Mouse (Mus musculus) small intestine, adult 2 months (tissue): ENCODE results near the gene Tmem221. TPM values are rescaled to one million over a fixed set of nuclear protein-coding genes. Genes with fewer than 3 reads are reported as not detected.
A peak's percentile ranks its signal among the peaks of the same experiment; 100 is the strongest.

Source experiments
- H3K27ac ChIP-seq: fragments of 200-500 bp; 2 replicates; pipeline ENCODE4 v1.5.1; 2012; ENCODE audit warnings: low read depth, low read length, control low read depth, inconsistent platforms; ENCODE audit not compliant: insufficient read depth
- H3K27me3 ChIP-seq: fragments of 200-500 bp; 2 replicates; pipeline ENCODE4 v1.6.1; 2012; ENCODE audit warnings: mild to moderate bottlenecking, moderate library complexity, low read length, inconsistent platforms; ENCODE audit not compliant: control insufficient read depth, insufficient read depth
- H3K36me3 ChIP-seq: fragments of 200-500 bp; 2 replicates; pipeline ENCODE4 v1.6.1; 2012; ENCODE audit warnings: mild to moderate bottlenecking, low read length, control low read depth, inconsistent platforms; ENCODE audit not compliant: control insufficient read depth, insufficient read depth
- H3K4me1 ChIP-seq: fragments of 200-500 bp; 2 replicates; pipeline ENCODE4 v1.6.1; 2012; ENCODE audit warnings: low read length, inconsistent platforms, mixed read lengths; ENCODE audit not compliant: control insufficient read depth, insufficient read depth, insufficient read length
- H3K4me3 ChIP-seq: fragments of 200-500 bp; 2 replicates; pipeline ENCODE4 v1.5.1; 2012; ENCODE audit warnings: low read depth, mild to moderate bottlenecking, control low read depth, inconsistent platforms, low read length, moderate library complexity
- CTCF ChIP-seq: fragments of 200-500 bp; IDR thresholded peaks from 2 replicates; pipeline ENCODE4 v1.5.1; 2012; ENCODE audit warnings: low read depth, mild to moderate bottlenecking, control low read depth, inconsistent platforms, low read length, moderate library complexity, mixed read lengths; ENCODE audit not compliant: insufficient replicate concordance, insufficient read length; ENCODE audit errors: extremely low read depth
- POLR2A ChIP-seq: fragments of 200-500 bp; IDR thresholded peaks from 2 replicates; pipeline ENCODE4 v1.6.1; 2012; ENCODE audit warnings: low read depth, mild to moderate bottlenecking, control low read depth, inconsistent platforms, low read length, moderate library complexity
- WGBS: fragments of 180-500 bp; shearing (Covaris S2); methylation state at CpG from one replicate; pipeline ENCODE4 v1.1.7; 2018; 5-methylcytosine and 5-hydroxymethylcytosine counted together
- polyA plus RNA-seq: library from polyadenylated mRNA; depleted of rRNA; stranded (reverse); fragments of >200 nt; gene quantifications from 2 replicates; pipeline ENCODE4 v1.2.3, GENCODE M21; 2012

The Tmem221 gene
- polyA plus RNA-seq, 1 experiment: 0.62 TPM

DNA sequence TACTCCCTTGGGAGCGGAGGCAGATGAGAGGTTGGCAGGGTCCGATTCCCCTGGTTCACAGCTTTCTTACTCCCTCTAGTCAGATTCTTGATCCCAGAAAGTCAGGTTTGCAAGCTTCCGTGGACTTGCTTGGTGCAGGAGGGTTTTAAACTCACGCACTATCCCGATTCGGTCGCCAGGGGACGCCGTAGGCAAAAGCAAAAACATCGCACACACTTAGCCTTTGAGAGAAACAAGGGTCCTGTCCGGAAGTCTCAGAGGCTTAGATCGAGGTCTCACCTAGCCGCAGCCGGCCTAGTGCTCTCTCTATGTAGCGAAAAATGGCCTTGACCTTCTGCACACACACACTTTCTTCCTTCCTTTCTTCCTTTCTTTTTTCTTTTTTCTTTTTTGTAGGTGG is 2.7 kb upstream of the Tmem221 start:
- TF ChIP-seq CTCF (peak; percentile 95), POLR2A (no peak)
- 3% methylated on average over 15 of the region's 15 CpGs for WGBS
- H3K4me1 ChIP-seq: peaks cover 13% of the 10 kb centered on the region
- no peak overlapping the region for H3K4me3 ChIP-seq
- no peaks in the 10 kb centered on the region for H3K36me3 ChIP-seq
- no peak overlapping the region for H3K27ac ChIP-seq
- peaks cover 18% of the 10 kb centered on the region; the same call in 1 of the 2 replicates for H3K27me3 ChIP-seq

DNA sequence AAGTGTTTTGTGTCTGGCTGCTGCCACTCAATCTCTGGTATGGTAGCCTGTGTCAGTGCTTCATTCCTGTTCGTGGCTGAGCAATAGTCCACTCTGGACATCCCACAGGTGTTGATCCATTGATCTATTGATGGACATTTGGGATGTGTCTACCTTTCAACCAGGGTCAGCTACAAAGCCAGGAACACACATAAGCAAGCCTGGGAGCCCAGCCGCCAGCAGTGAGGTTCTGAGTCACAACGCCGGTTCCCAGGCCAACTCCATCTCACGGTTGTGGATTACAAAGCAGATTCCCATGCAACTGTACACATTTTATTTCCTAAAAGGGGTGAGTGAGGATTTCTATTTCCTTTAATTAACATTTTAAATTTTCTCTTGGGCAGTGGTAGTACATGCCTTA is 2.1 kb upstream of the Tmem221 start:
- TF ChIP-seq CTCF: no peak
- Histone ChIP-seq H3K4me3 (no peak overlapping the region), H3K27me3 (peaks cover 18% of the 10 kb centered on the region; the same call in 1 of the 2 replicates), H3K36me3 (no peaks in the 10 kb centered on the region), H3K27ac (no peak overlapping the region), H3K4me1 (peaks cover 13% of the 10 kb centered on the region)
- WGBS: 85% methylated on average over 5 of the region's 5 CpGs

DNA sequence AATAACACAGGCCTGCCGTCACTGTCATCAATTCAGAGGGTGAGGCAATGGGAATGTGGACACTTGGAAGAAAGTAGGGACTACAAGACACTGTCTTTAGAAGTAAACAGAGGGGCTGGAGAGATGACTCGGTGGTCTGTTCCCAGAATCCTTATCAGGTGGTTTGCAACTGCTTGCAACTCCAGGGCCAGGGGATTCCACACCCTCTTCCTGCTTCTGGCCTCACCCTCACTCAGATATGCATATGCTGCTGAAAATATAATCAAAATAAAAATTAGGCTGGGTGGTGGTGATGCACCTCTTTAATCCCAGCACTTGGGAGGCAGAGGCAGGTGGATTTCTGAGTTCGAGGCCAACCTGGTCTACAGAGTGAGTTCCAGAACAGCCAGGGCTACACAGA is 1.4 kb upstream of the Tmem221 start:
- Histone ChIP-seq H3K27ac (no peak overlapping the region), H3K4me3 (no peak overlapping the region), H3K4me1 (peaks cover 13% of the 10 kb centered on the region), H3K36me3 (no peaks in the 10 kb centered on the region), H3K27me3 (peaks cover 18% of the 10 kb centered on the region; the same call in 1 of the 2 replicates)
- WGBS: 67% methylated on average over 3 of the region's 3 CpGs
- no peak for TF ChIP-seq CTCF

DNA sequence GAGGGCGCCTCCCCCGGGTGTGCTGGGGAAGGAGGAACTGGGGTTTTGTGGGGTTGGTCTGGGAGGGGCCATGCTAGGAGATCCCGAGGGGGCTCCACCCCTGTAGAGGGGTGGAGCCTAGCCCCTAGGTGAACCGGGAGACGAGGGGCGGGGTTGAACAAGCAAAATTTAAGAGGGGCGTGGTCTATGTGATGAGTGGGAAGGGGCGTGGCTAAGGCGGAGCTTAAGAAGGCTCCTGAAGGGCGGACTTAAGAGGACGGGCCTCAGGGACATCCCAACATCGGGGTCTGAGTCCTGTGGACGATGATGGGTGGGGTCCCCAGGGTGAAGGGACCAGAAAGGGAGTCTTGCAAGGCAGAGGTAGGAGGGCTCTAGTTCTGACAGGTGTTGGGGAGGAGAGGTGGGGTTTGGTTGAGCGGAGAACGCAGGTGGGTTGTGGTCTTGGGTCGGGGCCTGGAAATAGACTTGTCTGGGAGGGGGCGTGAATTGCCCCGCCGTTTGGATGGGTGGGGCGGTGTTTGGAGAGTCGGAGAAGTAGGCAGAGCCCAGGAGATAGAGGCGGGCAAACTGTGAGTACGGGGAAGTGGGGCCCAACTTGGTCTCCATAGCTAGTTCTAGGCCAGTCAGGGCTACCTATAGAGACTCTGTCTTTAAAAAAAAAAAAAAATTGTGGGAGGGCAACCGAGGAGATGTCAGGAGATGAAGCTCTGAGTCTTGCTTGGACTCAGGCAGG is 453 bp upstream of the Tmem221 start:
- H3K27me3 ChIP-seq: peaks cover 18% of the 10 kb centered on the region; the same call in 1 of the 2 replicates
- TF ChIP-seq POLR2A (no peak; the same call in 1 of the 2 replicates), CTCF (no peak)
- peak overlapping the region; percentile 59 for H3K4me3 ChIP-seq
- H3K27ac ChIP-seq: no peak overlapping the region
- no peaks in the 10 kb centered on the region for H3K36me3 ChIP-seq
- 4% methylated on average over 24 of the region's 24 CpGs for WGBS
- peaks cover 13% of the 10 kb centered on the region for H3K4me1 ChIP-seq

DNA sequence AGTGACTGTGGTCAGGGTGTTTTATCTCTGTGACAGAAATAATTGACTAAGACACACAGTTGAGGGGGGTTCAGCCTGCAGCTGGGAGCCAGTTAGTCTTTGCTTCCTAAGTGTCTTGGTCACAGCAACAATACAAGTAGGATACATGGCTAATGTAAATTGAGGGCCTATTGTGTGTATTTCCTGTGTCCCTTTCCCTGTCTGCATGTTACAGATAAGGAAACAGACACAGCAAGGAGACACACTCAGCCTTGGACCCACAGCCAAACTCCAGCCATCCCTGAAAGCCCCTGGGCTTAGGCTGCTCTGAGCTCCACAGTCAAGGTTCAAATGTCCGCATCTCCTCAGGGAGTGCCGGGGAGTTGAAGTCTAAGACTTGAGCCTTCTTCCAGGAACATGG is 4.0 kb downstream of the Tmem221 start:
- H3K27me3 ChIP-seq: peaks cover 14% of the 10 kb centered on the region; the same call in 1 of the 2 replicates
- H3K27ac ChIP-seq: no peak overlapping the region
- no peaks in the 10 kb centered on the region for H3K36me3 ChIP-seq
- peaks cover 10% of the 10 kb centered on the region; the same call in 1 of the 2 replicates for H3K4me1 ChIP-seq
- no peak overlapping the region for H3K4me3 ChIP-seq
- no peak for TF ChIP-seq POLR2A
- TF ChIP-seq CTCF: no peak
- 87% methylated on average over 2 of the region's 2 CpGs for WGBS

DNA sequence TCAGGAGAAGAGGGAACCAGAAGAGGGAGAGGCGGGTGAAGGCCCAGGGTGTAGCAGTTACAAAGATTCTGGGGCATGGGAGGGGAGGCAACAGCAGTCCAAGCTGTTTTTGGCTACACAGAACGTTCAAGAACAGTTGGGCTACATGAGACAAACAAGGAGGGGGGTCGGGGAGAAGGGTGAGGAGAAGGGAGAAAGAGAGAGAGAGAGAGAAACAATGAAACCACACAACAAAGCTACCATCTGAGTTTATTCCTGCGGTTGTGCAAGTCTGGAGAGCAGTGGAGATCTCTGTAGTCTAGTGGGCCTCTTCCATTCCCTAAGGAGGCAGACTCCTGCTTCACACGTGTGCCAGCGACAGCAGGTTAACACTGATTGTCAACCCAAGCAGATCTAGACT is 4.7 kb downstream of the Tmem221 start:
- Histone ChIP-seq H3K27ac (no peak overlapping the region), H3K4me3 (no peak overlapping the region), H3K36me3 (no peaks in the 10 kb centered on the region), H3K27me3 (peaks cover 14% of the 10 kb centered on the region; the same call in 1 of the 2 replicates), H3K4me1 (0 out of 2 replicates have a peak, but pooled peaks cover 7% of the 10 kb centered on the region)
- WGBS: 69% methylated on average over 6 of the region's 6 CpGs
- no peak for TF ChIP-seq POLR2A
- no peak for TF ChIP-seq CTCF

DNA sequence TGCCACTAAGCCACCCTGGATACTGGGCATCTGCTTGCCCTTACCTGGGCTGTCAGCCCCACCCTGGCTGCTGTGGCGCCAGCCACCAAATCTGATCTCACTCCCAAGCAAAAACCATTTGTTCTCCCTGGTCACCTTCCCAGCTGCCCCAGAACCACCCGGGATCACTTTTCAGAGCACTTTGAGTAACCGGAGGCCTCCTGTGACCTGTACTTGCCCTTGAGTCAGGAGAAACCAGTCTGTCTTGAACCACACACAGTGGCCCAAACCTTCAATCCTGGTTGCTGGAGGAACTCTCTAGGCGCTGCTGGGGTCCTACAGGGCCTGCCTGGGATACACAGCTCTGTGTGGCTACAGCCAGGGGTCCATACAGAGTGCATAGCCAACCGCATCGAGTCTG is 5.9 kb downstream of the Tmem221 start:
- WGBS: 54% methylated on average over 6 of the region's 6 CpGs
- H3K27ac ChIP-seq: no peak overlapping the region
- TF ChIP-seq POLR2A (no peak), CTCF (no peak)
- no peaks in the 10 kb centered on the region for H3K4me1 ChIP-seq
- no peak overlapping the region for H3K4me3 ChIP-seq
- H3K36me3 ChIP-seq: peaks cover 9% of the 10 kb centered on the region
- peaks cover 2% of the 10 kb centered on the region; the same call in 1 of the 2 replicates for H3K27me3 ChIP-seq
